Mouse (Mus musculus): Measurements from ENCODE around the gene Olfr1260.

Olfr1260 gene

DNA sequence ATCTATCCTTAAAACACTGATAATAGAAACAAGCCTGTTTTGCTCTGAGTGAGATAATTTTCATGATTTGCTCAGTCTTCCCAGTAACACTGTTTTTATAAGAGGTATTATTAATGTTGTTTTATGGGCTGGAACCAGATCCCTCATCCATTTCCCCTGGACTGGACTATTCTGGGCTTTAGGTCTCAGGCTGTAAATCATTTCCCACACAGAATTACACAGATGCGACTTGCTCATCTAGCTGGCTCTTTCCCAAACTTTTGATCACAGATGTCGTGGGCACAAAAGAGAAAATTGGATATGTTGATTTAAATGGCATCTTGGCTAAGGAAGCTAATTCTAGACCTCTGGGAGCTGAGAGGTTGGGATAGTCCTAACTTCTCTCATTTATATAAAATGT is at the start of gene Olfr1260:
Gene Olfr1260 (plus strand): TSS at position 157 of the 400 bp plus-strand sequence.
- ATAC-seq (ENCODE audit: insufficient number of reproducible peaks, low FRiP score, low TSS enrichment), result no peak

- ATAC-seq (ENCODE audit: insufficient number of reproducible peaks, low FRiP score, low TSS enrichment), result no peak
Measured at GRCm38 (mm10) chr2:89927009-89927408, 47.1 kb upstream of the Olfr1260 start, which contains the start of gene Olfr1258. Olfr1258 (plus strand) TSS chr2:89927309.

GRCm38 (mm10) chr2:89948564-89948963 is 25.6 kb upstream of the Olfr1260 start, which contains the start of gene Olfr1259:
Olfr1259 (minus strand) TSS chr2:89948664.
- ATAC-seq (ENCODE audit: insufficient number of reproducible peaks, low FRiP score, low TSS enrichment), result no peak

DNA sequence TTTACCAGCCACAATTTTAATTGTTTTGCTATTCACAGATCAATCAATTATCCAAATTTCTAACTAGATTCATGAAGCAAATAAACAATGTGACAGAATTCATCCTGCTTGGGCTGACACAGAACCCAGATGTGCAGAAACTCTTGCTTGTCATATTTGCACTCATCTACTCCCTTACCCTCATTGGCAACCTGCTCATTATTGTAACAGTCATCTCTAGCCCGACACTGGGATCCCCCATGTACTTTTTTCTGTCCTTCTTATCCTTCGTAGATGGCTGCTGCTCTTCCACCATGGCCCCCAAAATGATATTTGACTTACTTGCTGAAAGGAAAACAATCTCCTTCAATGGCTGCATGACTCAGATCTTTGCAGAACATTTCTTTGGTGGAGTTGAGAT is 3.6 kb downstream of the Olfr1260 start:
- ATAC-seq (ENCODE audit: insufficient number of reproducible peaks, low FRiP score, low TSS enrichment), result no peak

GRCm38 (mm10) chr2:89990921-89991320 is 16.8 kb downstream of the Olfr1260 start, which contains the start of gene Olfr1261:
Olfr1261 (plus strand) TSS chr2:89991221.
- ATAC-seq (ENCODE audit: insufficient number of reproducible peaks, low FRiP score, low TSS enrichment), result no peak

GRCm38 (mm10) chr2:89999845-90000244 is 25.7 kb downstream of the Olfr1260 start, which contains the start of gene Olfr1262:
Olfr1262 (plus strand) TSS chr2:90000145.
- no peak for ATAC-seq (ENCODE audit: insufficient number of reproducible peaks, low FRiP score, low TSS enrichment)

DNA sequence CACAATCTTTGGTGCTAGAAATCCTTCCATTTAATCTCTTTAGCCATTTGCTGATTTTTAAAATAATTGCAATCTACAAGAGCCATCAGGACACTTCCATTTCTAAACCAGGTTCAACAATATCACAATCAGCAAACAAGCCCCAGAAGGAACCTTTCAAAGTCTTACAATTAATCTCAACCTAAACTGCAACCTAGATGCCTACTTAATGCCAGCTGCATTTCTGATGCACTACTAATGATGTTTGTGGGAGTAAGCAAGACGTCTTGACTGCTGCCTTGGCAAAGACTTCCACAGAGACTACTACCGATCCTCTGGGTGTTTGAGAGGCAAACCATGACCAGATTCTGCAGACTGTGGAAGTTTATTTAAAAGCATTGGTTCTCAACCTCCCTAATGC is 37.7 kb downstream of the Olfr1260 start, which contains the start of gene Olfr1263:
Gene Olfr1263 (plus strand): TSS at position 301 of the 400 bp plus-strand sequence.
- no peak for ATAC-seq (ENCODE audit: insufficient number of reproducible peaks, low FRiP score, low TSS enrichment)

DNA sequence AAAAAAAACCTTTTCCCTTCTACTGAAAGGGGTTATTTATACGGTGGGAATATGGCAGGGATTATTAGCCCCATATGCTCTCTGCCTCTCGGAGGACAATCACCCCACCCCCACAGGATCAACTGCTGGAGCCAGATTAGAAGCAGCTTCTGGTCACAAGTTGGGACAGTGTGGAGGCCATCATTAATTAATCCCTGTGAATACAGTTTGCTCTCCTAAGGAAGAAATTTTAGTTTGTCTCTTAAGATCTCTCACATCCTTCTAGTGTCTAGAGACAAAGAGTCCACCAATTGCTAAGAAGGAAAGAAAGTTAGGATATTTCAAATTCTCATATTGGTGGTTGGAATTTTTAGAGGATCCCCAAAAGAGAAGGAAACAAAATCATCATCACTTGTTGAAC is 51.3 kb downstream of the Olfr1260 start, which contains the start of gene Olfr1264:
Gene Olfr1264 (minus strand): TSS at position 101 of the 400 bp plus-strand sequence.
- no peak for ATAC-seq (ENCODE audit: insufficient number of reproducible peaks, low FRiP score, low TSS enrichment)
